Mouse (Mus musculus): ENCODE measurements around the gene Pdap1. TPM values are rescaled to one million over a fixed set of nuclear protein-coding genes. Genes with fewer than 3 reads are reported as not detected.
"Not testable (repeated sequence)": the region's sequence is repeated elsewhere in the genome, so short reads cannot be mapped to it uniquely, and the experiment has no call there.

Gene Pdap1
- polyA plus RNA-seq, 1 experiment from 2014 or later: 151 TPM

GRCm38 (mm10) chr5:145116316-145116715, 23.7 kb downstream of the Pdap1 start:
- Histone ChIP-seq H3K4me3 (no peak overlapping the region), H3K9me3 (no peaks in the 10 kb centered on the region), H3K27me3 (ENCODE audit: poor library complexity, severe bottlenecking) (peaks cover 38% of the 10 kb centered on the region), H3K27ac (no peak overlapping the region), H3K36me3 (replicated peaks) (peaks cover 3% of the 10 kb centered on the region; the same call in 1 of the 2 replicates), H3K4me1 (peaks cover 18% of the 10 kb centered on the region)
- no peak for DNase-seq (ENCODE audit: extremely low spot score, low spot score)
- WGBS: 60% methylated on average over 4 of the region's 4 CpGs

GRCm38 (mm10) chr5:145115736-145116135, 24.3 kb downstream of the Pdap1 start:
- DNase-seq (ENCODE audit: extremely low spot score, low spot score): no peak
- no peaks in the 10 kb centered on the region for H3K9me3 ChIP-seq
- peaks cover 8% of the 10 kb centered on the region for H3K36me3 ChIP-seq (replicated peaks)
- 97% methylated on average over 5 of the region's 5 CpGs for WGBS
- peaks cover 15% of the 10 kb centered on the region for H3K4me1 ChIP-seq
- H3K27me3 ChIP-seq (ENCODE audit: poor library complexity, severe bottlenecking): peaks cover 38% of the 10 kb centered on the region
- H3K4me3 ChIP-seq: no peak overlapping the region
- no peak overlapping the region for H3K27ac ChIP-seq

GRCm38 (mm10) chr5:145114606-145115473, 25.2 kb downstream of the Pdap1 start:
- no peak for DNase-seq (ENCODE audit: extremely low spot score, low spot score)
- H3K4me1 ChIP-seq: peaks cover 15% of the 10 kb centered on the region
- H3K27me3 ChIP-seq (ENCODE audit: poor library complexity, severe bottlenecking): peaks cover 38% of the 10 kb centered on the region
- H3K36me3 ChIP-seq (replicated peaks): peaks cover 17% of the 10 kb centered on the region
- H3K27ac ChIP-seq: peak overlapping the region; percentile 78
- WGBS: 20% methylated on average over 40 of the region's 40 CpGs
- H3K4me3 ChIP-seq: peak overlapping the region; percentile 62
- no peaks in the 10 kb centered on the region for H3K9me3 ChIP-seq

GRCm38 (mm10) chr5:145114071-145114605, 25.9 kb downstream of the Pdap1 start, which contains the start of gene Arpc1b:
TSS of gene Arpc1b (plus strand) at chr5:145114215.
- Histone ChIP-seq H3K27ac (peak within 1 kb of the TSS; percentile 78), H3K9me3 (no peaks in the 10 kb centered on the region), H3K4me1 (peaks cover 15% of the 10 kb centered on the region), H3K36me3 (replicated peaks) (peaks cover 24% of the 10 kb centered on the region), H3K27me3 (ENCODE audit: poor library complexity, severe bottlenecking) (peaks cover 38% of the 10 kb centered on the region), H3K4me3 (peak within 1 kb of the TSS; percentile 62)
- DNase-seq (ENCODE audit: extremely low spot score, low spot score): peak; percentile 48
- WGBS: under 1% methylated on average over 51 of the region's 53 CpGs

GRCm38 (mm10) chr5:145113416-145113815, 26.6 kb downstream of the Pdap1 start:
- Histone ChIP-seq H3K4me3 (peak overlapping the region; percentile 62), H3K27me3 (ENCODE audit: poor library complexity, severe bottlenecking) (peaks cover 38% of the 10 kb centered on the region)
- WGBS: 43% methylated on average over 2 of the region's 2 CpGs

GRCm38 (mm10) chr5:145112566-145112965, 27.5 kb downstream of the Pdap1 start:
- WGBS: 80% methylated on average over 8 of the region's 8 CpGs
- DNase-seq (ENCODE audit: extremely low spot score, low spot score): no peak
- no peaks in the 10 kb centered on the region for H3K9me3 ChIP-seq

More at GRCm38 (mm10) chr5:145113416-145113815, 26.6 kb downstream of the Pdap1 start:
- Histone ChIP-seq H3K36me3 (replicated peaks) (peaks cover 31% of the 10 kb centered on the region), H3K4me1 (peaks cover 15% of the 10 kb centered on the region), H3K27ac (no peak overlapping the region), H3K9me3 (no peaks in the 10 kb centered on the region)
- no peak for DNase-seq (ENCODE audit: extremely low spot score, low spot score)

GRCm38 (mm10) chr5:145110401-145110800, 29.6 kb downstream of the Pdap1 start:
- no peak overlapping the region for H3K27ac ChIP-seq
- H3K27me3 ChIP-seq (ENCODE audit: poor library complexity, severe bottlenecking): peaks cover 31% of the 10 kb centered on the region
- no peaks in the 10 kb centered on the region for H3K9me3 ChIP-seq
- H3K4me1 ChIP-seq: peaks cover 15% of the 10 kb centered on the region
- 89% methylated on average over 6 of the region's 6 CpGs for WGBS
- H3K4me3 ChIP-seq: no peak overlapping the region
- peaks cover 62% of the 10 kb centered on the region for H3K36me3 ChIP-seq (replicated peaks)
- DNase-seq (ENCODE audit: extremely low spot score, low spot score): no peak

More at GRCm38 (mm10) chr5:145112566-145112965, 27.5 kb downstream of the Pdap1 start:
- peaks cover 38% of the 10 kb centered on the region for H3K27me3 ChIP-seq (ENCODE audit: poor library complexity, severe bottlenecking)
- peaks cover 40% of the 10 kb centered on the region for H3K36me3 ChIP-seq (replicated peaks)
- H3K4me3 ChIP-seq: no peak overlapping the region
- peaks cover 15% of the 10 kb centered on the region for H3K4me1 ChIP-seq
- H3K27ac ChIP-seq: no peak overlapping the region

GRCm38 (mm10) chr5:145105694-145106275, 34.3 kb downstream of the Pdap1 start:
- Histone ChIP-seq H3K9me3 (no peaks in the 10 kb centered on the region), H3K36me3 (replicated peaks) (peaks cover 100% of the 10 kb centered on the region), H3K4me3 (no peak overlapping the region), H3K27ac (no peak overlapping the region), H3K4me1 (no peaks in the 10 kb centered on the region), H3K27me3 (ENCODE audit: poor library complexity, severe bottlenecking) (no peaks in the 10 kb centered on the region)
- no peak for DNase-seq (ENCODE audit: extremely low spot score, low spot score)
- WGBS: 94% methylated on average over 9 of the region's 9 CpGs

- Histone ChIP-seq H3K4me3 (no peak overlapping the region), H3K27me3 (ENCODE audit: poor library complexity, severe bottlenecking) (no peaks in the 10 kb centered on the region), H3K9me3 (no peaks in the 10 kb centered on the region), H3K4me1 (no peaks in the 10 kb centered on the region), H3K36me3 (replicated peaks) (peaks cover 100% of the 10 kb centered on the region), H3K27ac (no peak overlapping the region)
- DNase-seq (ENCODE audit: extremely low spot score, low spot score): no peak
- WGBS: 74% methylated on average over 9 of the region's 9 CpGs
Measured at GRCm38 (mm10) chr5:145104328-145104727, 35.7 kb downstream of the Pdap1 start.

GRCm38 (mm10) chr5:145102706-145103105, 37.3 kb downstream of the Pdap1 start:
- Histone ChIP-seq H3K36me3 (replicated peaks) (peaks cover 98% of the 10 kb centered on the region), H3K4me1 (no peaks in the 10 kb centered on the region), H3K27ac (no peak overlapping the region), H3K9me3 (no peaks in the 10 kb centered on the region), H3K27me3 (ENCODE audit: poor library complexity, severe bottlenecking) (no peaks in the 10 kb centered on the region), H3K4me3 (no peak overlapping the region)
- DNase-seq (ENCODE audit: extremely low spot score, low spot score): no peak
- WGBS: 95% methylated on average over 4 of the region's 4 CpGs

GRCm38 (mm10) chr5:145101451-145101850, 38.6 kb downstream of the Pdap1 start:
- H3K36me3 ChIP-seq (replicated peaks): peaks cover 98% of the 10 kb centered on the region
- not testable (repeated sequence) for H3K4me3 ChIP-seq; H3K27me3 ChIP-seq (ENCODE audit: poor library complexity, severe bottlenecking); DNase-seq (ENCODE audit: extremely low spot score, low spot score); H3K9me3 ChIP-seq; H3K4me1 ChIP-seq; H3K27ac ChIP-seq
- 95% methylated on average over 11 of the region's 11 CpGs for WGBS

GRCm38 (mm10) chr5:145100960-145101359, 39.1 kb downstream of the Pdap1 start:
- Histone ChIP-seq H3K27me3 (ENCODE audit: poor library complexity, severe bottlenecking) (no peaks in the 10 kb centered on the region), H3K36me3 (replicated peaks) (peaks cover 98% of the 10 kb centered on the region), H3K9me3 (no peaks in the 10 kb centered on the region), H3K27ac (no peak overlapping the region), H3K4me1 (no peaks in the 10 kb centered on the region), H3K4me3 (no peak overlapping the region)
- DNase-seq (ENCODE audit: extremely low spot score, low spot score): no peak
- 98% methylated on average over 9 of the region's 9 CpGs for WGBS

Data from forebrain, embryonic 10.5 days (tissue).